Mouse (Mus musculus) effector memory CD4-positive, alpha-beta T cell, adult 7 months (primary cell): Measurements from ENCODE around the gene Neto2. TPM values are rescaled to one million over a fixed set of nuclear protein-coding genes. Genes with fewer than 3 reads are reported as not detected.

Source experiments
- polyA plus RNA-seq: library from polyadenylated mRNA; unstranded; fragments of 100-300 nt; shearing (Covaris generic); gene quantifications from one replicate; pipeline ENCODE4 v1.2.1, GENCODE M21; 2017

The Neto2 gene
- polyA plus RNA-seq = 2.9 TPM

GRCm38 (mm10) chr8:85700751-85701351 is at the start of gene Neto2:
Gene Neto2, minus strand, starts transcription at chr8:85700924.

Other genes with a start within 250 kb of the Neto2 start
- gene Gpt2, start 208.3 kb downstream of the Neto2 start, polyA plus RNA-seq = 0.63 TPM
- gene Dnaja2, start 145.6 kb downstream of the Neto2 start, polyA plus RNA-seq = 266 TPM
- 39.7 TPM for gene Itfg1, start 140.0 kb upstream of the Neto2 start, polyA plus RNA-seq
- 15.3 TPM for gene Phkb, start 140.0 kb upstream of the Neto2 start, polyA plus RNA-seq